Mouse (Mus musculus) lung, postnatal 4 days (tissue): Measurements from ENCODE around the gene Gng2.

Experiments used
- DNase-seq, 2 experiments: peaks; one replicate each; pipeline ENCODE4 v3.0.0; 2021

Gng2 gene

GRCm38 (mm10) chr14:19976421-19977270 lies 781 bp downstream of the Gng2 start:
- DNase-seq: peak; percentile 87 to 92

GRCm38 (mm10) chr14:19974978-19975493 lies 2.4 kb downstream of the Gng2 start:
- DNase-seq: peak in 1 of 2 experiments; percentile 37

- no peak for DNase-seq
Observed at GRCm38 (mm10) chr14:19974429-19974828, 3.0 kb downstream of the Gng2 start.

- no peak for DNase-seq
Observed at GRCm38 (mm10) chr14:19972316-19973029, 5.0 kb downstream of the Gng2 start.

- DNase-seq: no peak
Observed at GRCm38 (mm10) chr14:19970845-19971244, 6.6 kb downstream of the Gng2 start.

GRCm38 (mm10) chr14:19970106-19970785 lies 7.2 kb downstream of the Gng2 start:
- DNase-seq: no peak

- no peak for DNase-seq
Observed at GRCm38 (mm10) chr14:19969566-19969965, 7.9 kb downstream of the Gng2 start.

- DNase-seq: no peak
Observed at GRCm38 (mm10) chr14:19969011-19969521, 8.4 kb downstream of the Gng2 start.

GRCm38 (mm10) chr14:19968321-19969010 lies 9.0 kb downstream of the Gng2 start:
- peak in 1 of 2 experiments; percentile 21 for DNase-seq

GRCm38 (mm10) chr14:19967482-19967881 lies 9.9 kb downstream of the Gng2 start:
- DNase-seq: no peak

- no peak for DNase-seq
Observed at GRCm38 (mm10) chr14:19963961-19964505, 13.4 kb downstream of the Gng2 start.

- no peak for DNase-seq
Observed at GRCm38 (mm10) chr14:19961924-19962915, 15.2 kb downstream of the Gng2 start.

- DNase-seq: no peak
Observed at GRCm38 (mm10) chr14:19959860-19960259, 17.6 kb downstream of the Gng2 start.

- no peak for DNase-seq
Observed at GRCm38 (mm10) chr14:19955077-19955476, 22.4 kb downstream of the Gng2 start.

- DNase-seq: no peak
Observed at GRCm38 (mm10) chr14:19950812-19951211, 26.6 kb downstream of the Gng2 start.

GRCm38 (mm10) chr14:19949475-19949874 lies 28.0 kb downstream of the Gng2 start:
- no peak for DNase-seq

- no peak for DNase-seq
Observed at GRCm38 (mm10) chr14:19946221-19946620, 31.2 kb downstream of the Gng2 start.

- no peak for DNase-seq
Observed at GRCm38 (mm10) chr14:19942732-19943131, 34.7 kb downstream of the Gng2 start.

- no peak for DNase-seq
Observed at GRCm38 (mm10) chr14:19942329-19942728, 35.1 kb downstream of the Gng2 start.

GRCm38 (mm10) chr14:19940066-19940465 lies 37.4 kb downstream of the Gng2 start:
- no peak for DNase-seq

- DNase-seq: no peak
Observed at GRCm38 (mm10) chr14:19938545-19938944, 38.9 kb downstream of the Gng2 start.
